Mouse (Mus musculus) spleen, embryonic (tissue): Measurements from ENCODE around the gene Egfl7.

ENCODE experiments used
- CTCF ChIA-PET: fragments of 350-600 bp; sonication (Branson Sonifier 250); formaldehyde crosslinking; loops from one replicate; lab custom pipeline; 2022; lab: Charles Lee

The Egfl7 gene

GRCm38 (mm10) chr2:26593211-26594021, 13.6 kb downstream of the Egfl7 start:
- CTCF ChIA-PET: interaction anchor here (0.6 kb wide), 1 partner anchor 38 kb away, joined by 4 read pairs; no protein-coding TSS in a partner anchor

GRCm38 (mm10) chr2:26594022-26594346, 14.2 kb downstream of the Egfl7 start:
- CTCF ChIA-PET: no interaction called here

- CTCF ChIA-PET: interaction anchor here (0.7 kb wide), 1 partner anchor 16 kb away, joined by 3 read pairs; no protein-coding TSS in a partner anchor
These were observed 14.7 kb downstream of the Egfl7 start for GRCm38 (mm10) chr2:26594461-26594933.

GRCm38 (mm10) chr2:26594934-26595724, 15.3 kb downstream of the Egfl7 start:
- CTCF ChIA-PET: interaction anchor here (0.7 kb wide), 1 partner anchor 15 kb away, joined by 3 read pairs; no protein-coding TSS in a partner anchor

- CTCF ChIA-PET: no interaction called here
These were observed 16.1 kb downstream of the Egfl7 start for GRCm38 (mm10) chr2:26595725-26596435.

GRCm38 (mm10) chr2:26596898-26597297, 17.1 kb downstream of the Egfl7 start:
- CTCF ChIA-PET: interaction anchor here (0.7 kb wide), 1 partner anchor 370 kb away, joined by 3 read pairs; no protein-coding TSS in a partner anchor

- CTCF ChIA-PET: interaction anchor here (0.7 kb wide), 1 partner anchor 369 kb away, joined by 3 read pairs; no protein-coding TSS in a partner anchor
These were observed 18.0 kb downstream of the Egfl7 start for GRCm38 (mm10) chr2:26597810-26598209.

- CTCF ChIA-PET: no interaction called here
These were observed 18.6 kb downstream of the Egfl7 start for GRCm38 (mm10) chr2:26598462-26598861.

GRCm38 (mm10) chr2:26599965-26600364, 20.2 kb downstream of the Egfl7 start:
- CTCF ChIA-PET: interaction anchor here (1.4 kb wide), 1 partner anchor 19 kb away, joined by 3 read pairs; no protein-coding TSS in a partner anchor

- CTCF ChIA-PET: no interaction called here
These were observed 20.9 kb downstream of the Egfl7 start for GRCm38 (mm10) chr2:26600664-26601063.

- CTCF ChIA-PET: no interaction called here
These were observed 21.8 kb downstream of the Egfl7 start for GRCm38 (mm10) chr2:26601595-26601994.

GRCm38 (mm10) chr2:26602631-26603030, 22.8 kb downstream of the Egfl7 start:
- CTCF ChIA-PET: interaction anchor here (0.7 kb wide), 1 partner anchor 29 kb away, joined by 4 read pairs; no protein-coding TSS in a partner anchor

- CTCF ChIA-PET: interaction anchor here (0.5 to 0.7 kb wide), 2 partner anchors 29 to 871 kb away, joined by 3 to 4 read pairs; no protein-coding TSS in a partner anchor
These were observed 23.3 kb downstream of the Egfl7 start for GRCm38 (mm10) chr2:26603159-26603558.

- CTCF ChIA-PET: interaction anchor here (0.5 kb wide), 1 partner anchor 870 kb away, joined by 3 read pairs; no protein-coding TSS in a partner anchor
These were observed 24.2 kb downstream of the Egfl7 start, which contains the start of gene Agpat2 for GRCm38 (mm10) chr2:26603720-26604671. TSS of gene Agpat2 (minus strand) at chr2:26604417.

GRCm38 (mm10) chr2:26605331-26605730, 25.5 kb downstream of the Egfl7 start:
- CTCF ChIA-PET: no interaction called here

GRCm38 (mm10) chr2:26606579-26606978, 26.8 kb downstream of the Egfl7 start:
- CTCF ChIA-PET: interaction anchor here (0.6 kb wide), 1 partner anchor 376 kb away, joined by 3 read pairs; no protein-coding TSS in a partner anchor

- CTCF ChIA-PET: no interaction called here
These were observed 27.5 kb downstream of the Egfl7 start for GRCm38 (mm10) chr2:26607056-26607910.

GRCm38 (mm10) chr2:26608781-26609180, 29.0 kb downstream of the Egfl7 start:
- CTCF ChIA-PET: no interaction called here

- CTCF ChIA-PET: no interaction called here
These were observed 29.4 kb downstream of the Egfl7 start for GRCm38 (mm10) chr2:26609261-26609661.
